Mouse (Mus musculus) CD4-positive, CD25-positive, alpha-beta regulatory T cell, adult 4 months (primary cell): ENCODE results near the gene Olfr39. TPM values are rescaled to one million over a fixed set of nuclear protein-coding genes. Genes with fewer than 3 reads are reported as not detected.
"Not testable (repeated sequence)": the region's sequence is repeated elsewhere in the genome, so short reads cannot be mapped to it uniquely, and the experiment has no call there.

Experiments used
- ATAC-seq: one replicate; pipeline ENCODE4 v1.8.0; 2017
- polyA plus RNA-seq, 2 experiments: library from polyadenylated mRNA; unstranded; fragments of 100-300 nt; shearing (Covaris generic); gene quantifications; one replicate each; pipeline ENCODE4 v1.2.1; 2017

The Olfr39 gene
- polyA plus RNA-seq = not detected

GRCm38 (mm10) chr9:20282051-20282450, at the start of gene Olfr39:
Gene Olfr39, plus strand, starts transcription at chr9:20282351.
- ATAC-seq = no peak

DNA sequence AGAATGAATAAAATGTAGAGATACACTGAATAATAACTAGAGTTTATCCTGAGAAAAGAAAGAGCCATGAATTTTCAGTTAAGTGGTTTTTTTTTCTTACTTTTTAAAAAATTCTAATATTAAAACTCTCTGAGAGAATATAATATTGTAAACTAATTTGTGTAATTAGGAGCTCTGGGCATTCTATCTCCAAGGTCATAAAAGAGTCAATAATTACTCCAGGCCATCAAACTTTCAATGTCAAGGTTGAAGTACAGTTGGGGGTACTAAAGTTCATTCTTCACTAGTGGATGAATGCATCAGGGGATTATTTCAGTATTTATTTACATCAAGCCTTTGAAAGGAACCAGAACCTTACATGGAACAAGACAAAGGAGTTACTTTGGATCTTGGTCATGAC, 45.3 kb upstream of the Olfr39 start, which contains the start of gene Olfr872:
Olfr872 (plus strand) TSS at position 301 of the 400 bp plus-strand sequence.
- ATAC-seq = no peak

GRCm38 (mm10) chr9:20237378-20237777, 44.8 kb upstream of the Olfr39 start:
- ATAC-seq = no peak

DNA sequence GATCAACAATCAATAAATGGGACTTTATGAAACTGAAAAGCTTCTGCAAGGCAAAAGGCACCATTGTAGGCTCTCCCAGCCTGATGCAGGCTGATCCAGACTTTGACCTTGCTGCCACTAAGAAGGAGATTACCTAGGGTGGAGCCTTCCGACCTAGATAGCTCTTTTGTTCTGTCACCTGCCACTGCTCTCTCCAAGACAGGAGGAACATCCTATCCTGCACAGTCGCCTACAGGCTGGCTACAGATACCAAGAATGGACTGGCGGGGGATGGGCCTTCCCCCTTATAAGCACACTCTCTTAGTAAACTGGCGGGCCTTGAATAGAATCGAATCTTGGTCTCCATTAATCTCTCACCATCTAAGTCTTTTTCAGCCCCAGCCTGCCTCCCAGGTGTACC, 13.4 kb downstream of the Olfr39 start:
- not testable (repeated sequence) for ATAC-seq

DNA sequence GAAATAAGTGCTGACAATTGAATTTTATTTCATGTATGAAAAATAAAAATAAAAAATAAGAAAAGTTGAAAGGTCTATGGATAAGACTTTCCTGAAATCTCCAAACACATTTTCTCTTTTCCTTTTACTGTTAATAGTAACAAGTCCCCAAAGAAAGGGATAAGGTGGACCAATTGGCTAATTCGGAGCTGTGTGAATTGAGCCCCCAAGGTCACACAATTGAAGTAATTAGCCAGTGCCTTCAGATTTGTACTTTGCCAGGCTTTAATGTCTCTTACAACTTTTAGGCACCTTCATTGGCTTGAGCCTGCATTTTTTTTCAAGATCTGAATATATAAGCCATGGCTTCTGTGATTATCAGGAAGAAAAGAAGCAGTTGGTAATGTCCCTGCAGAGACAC, 16.1 kb downstream of the Olfr39 start, which contains the start of gene Olfr873:
Olfr873 (plus strand) TSS at position 301 of the 400 bp plus-strand sequence.
- no peak for ATAC-seq

- ATAC-seq = no peak
Measured at GRCm38 (mm10) chr9:20335994-20336393, 53.8 kb downstream of the Olfr39 start, which contains the start of gene Olfr18. Gene Olfr18, minus strand, starts transcription at chr9:20336094.

Other genes starting within 250 kb of the Olfr39 start
- gene Olfr867, start 224.8 kb upstream of the Olfr39 start, polyA plus RNA-seq = not detected
- not detected for gene Olfr868, start 183.7 kb upstream of the Olfr39 start, polyA plus RNA-seq
- gene Olfr869, start 153.3 kb upstream of the Olfr39 start, polyA plus RNA-seq = not detected
- not detected for gene Olfr870, start 108.3 kb upstream of the Olfr39 start, polyA plus RNA-seq
- gene Olfr871, start 70.1 kb upstream of the Olfr39 start, polyA plus RNA-seq = not detected
- not detected for gene Olfr872, start 45.2 kb upstream of the Olfr39 start, polyA plus RNA-seq
- gene Olfr873, start 16.2 kb downstream of the Olfr39 start, polyA plus RNA-seq = not detected
- gene Olfr18, start 53.7 kb downstream of the Olfr39 start, polyA plus RNA-seq = not detected
- gene Zfp560, start 102.8 kb downstream of the Olfr39 start, polyA plus RNA-seq = 10 to 100 TPM; 27.0 to 37.1 TPM
- gene Zfp26, start 177.8 kb downstream of the Olfr39 start, polyA plus RNA-seq = 10 to 100 TPM; 21.6 to 27.6 TPM
- gene Zfp426, start 210.4 kb downstream of the Olfr39 start, polyA plus RNA-seq = 10 to 100 TPM; 28.2 to 29.8 TPM
- gene Zfp266, start 239.1 kb downstream of the Olfr39 start, polyA plus RNA-seq = 10 to 100 TPM; 44.4 to 58.5 TPM